28 mouse cellular contexts compared by ENCODE assay signal in genomic region chr5:74001743-74002142, GRCm38 (mm10).
DNase-seq lines count a peak whose midpoint lies in the region; ATAC-seq and TF ChIP-seq lines count a peak whose summit lies in the region.
"Had no signal": no experiment of that assay in that cellular context is flagged by ENCODE, and none has a peak within 500 bp of the region (broad histone marks: within the 10 kb centered on the region; RNA-seq: fewer than 3 reads in every experiment).

No protein-coding gene starts in this region.

- peak; percentile 43; the same call in 1 of the 2 replicates for ATAC-seq in heart, embryonic 14.5 days (ENCODE audit: insufficient number of reproducible peaks, insufficient read depth, low FRiP score, low read depth)
- ATAC-seq in lung, embryonic 14.5 days (ENCODE audit: insufficient read depth): no peak
- ATAC-seq in common myeloid progenitor, adult 5-6 weeks (replicated peaks; ENCODE audit: low read depth, poor library complexity, severe bottlenecking): peak; percentile 63
- no peak for ATAC-seq in hindbrain, embryonic 11.5 days (ENCODE audit: low FRiP score)
- ATAC-seq: activated CD4-positive, CD25-positive, alpha-beta regulatory T cell, adult 4 months; forebrain, embryonic 14.5 days; forebrain, postnatal 0 days; hindbrain, postnatal 0 days; inflammation-experienced regulatory T-cells, adult 6 months had no signal

- no peak overlapping the region for H3K4me3 ChIP-seq in heart, embryonic 14.5 days (ENCODE audit: control insufficient read depth in 1 of 2, insufficient read depth in 1 of 2, low read depth in 1 of 2, low read length in 2 of 2)
- no peak overlapping the region for H3K4me3 ChIP-seq in lung, embryonic 14.5 days (ENCODE audit: low read depth, low read length)
- H3K4me3 ChIP-seq in hindbrain, embryonic 11.5 days (ENCODE audit: low read depth, low read length): no peak overlapping the region
- H3K4me3 ChIP-seq: embryonic facial prominence, embryonic 12.5 days; embryonic facial prominence, embryonic 15.5 days; gastrocnemius, adult 2 months; heart, embryonic 10.5 days; heart, embryonic 15.5 days; hindbrain, embryonic 10.5 days had no signal

- no peak for TF ChIP-seq CTCF in lung, embryonic 14.5 days (IDR thresholded peaks at IDR 0.05; ENCODE audit: low read depth)

- DNase-seq in heart, postnatal 14 days: no peak
- peak; percentile 49 for DNase-seq in lung, embryonic 14.5 days
- DNase-seq in lung, postnatal 25 days (ENCODE audit: low spot score): no peak
- DNase-seq in 416B (ENCODE audit: low read depth): peak; percentile 41
- no peak for DNase-seq in hindbrain, embryonic 11.5 days (ENCODE audit: low spot score)
- DNase-seq in spleen, postnatal 36 days (ENCODE audit: low spot score in 2 of 2): no peak
- DNase-seq: adrenal gland, adult 8-10 months; adrenal gland, postnatal 25 days; cerebellum, adult 11-12 months; cerebellum, adult 8-10 months; cerebellum, postnatal 10 days; forebrain, postnatal 0 days; gastrocnemius, adult 2 months; gastrocnemius, postnatal 14 days; heart, adult 18-20 months; heart, postnatal 10 days had no signal

- H3K27me3 ChIP-seq in heart, embryonic 14.5 days (ENCODE audit: control insufficient read depth, insufficient read depth, low read length): no peaks in the 10 kb centered on the region
- no peaks in the 10 kb centered on the region for H3K27me3 ChIP-seq in lung, embryonic 14.5 days (ENCODE audit: insufficient read depth, low read length)
- no peaks in the 10 kb centered on the region for H3K27me3 ChIP-seq in hindbrain, embryonic 11.5 days (ENCODE audit: control insufficient read depth, insufficient read depth, low read length)
- H3K27me3 ChIP-seq: embryonic facial prominence, embryonic 12.5 days; embryonic facial prominence, embryonic 15.5 days; heart, embryonic 15.5 days had no signal

- H3K4me2 ChIP-seq in heart, embryonic 14.5 days (ENCODE audit: low read length): no peak overlapping the region
- no peak overlapping the region for H3K4me2 ChIP-seq in lung, embryonic 14.5 days
- H3K4me2 ChIP-seq in hindbrain, embryonic 11.5 days (replicated peaks; ENCODE audit: low read depth, low read length): no peak overlapping the region
- H3K4me2 ChIP-seq: embryonic facial prominence, embryonic 12.5 days; embryonic facial prominence, embryonic 15.5 days; heart, embryonic 15.5 days; hindbrain, embryonic 14.5 days had no signal

- no peak overlapping the region for H3K9ac ChIP-seq in heart, embryonic 14.5 days (ENCODE audit: low read length)
- H3K9ac ChIP-seq in lung, embryonic 14.5 days: no peak overlapping the region
- no peak overlapping the region for H3K9ac ChIP-seq in hindbrain, embryonic 11.5 days (ENCODE audit: low read depth, low read length)
- H3K9ac ChIP-seq: embryonic facial prominence, embryonic 12.5 days; embryonic facial prominence, embryonic 15.5 days; forebrain, postnatal 0 days; heart, embryonic 15.5 days; hindbrain, embryonic 14.5 days had no signal

- peaks cover 63% of the 10 kb centered on the region for H3K36me3 ChIP-seq in heart, embryonic 14.5 days (ENCODE audit: control insufficient read depth, insufficient read depth, low read length)
- H3K36me3 ChIP-seq in lung, embryonic 14.5 days (ENCODE audit: insufficient read depth): peaks cover 66% of the 10 kb centered on the region
- H3K36me3 ChIP-seq in hindbrain, embryonic 11.5 days (ENCODE audit: control insufficient read depth, insufficient read depth, low read length): peaks cover 2% of the 10 kb centered on the region; the same call in 1 of the 2 replicates

- peaks cover 0 to 5% of the 10 kb centered on the region in 2 experiments; a peak in 1 of 4 replicates for H3K4me1 ChIP-seq in heart, embryonic 14.5 days (ENCODE audit: control insufficient read depth in 2 of 2, insufficient read depth in 2 of 2, low read length in 2 of 2)
- H3K4me1 ChIP-seq in lung, embryonic 14.5 days (ENCODE audit: insufficient read depth): no peaks in the 10 kb centered on the region
- no peaks in the 10 kb centered on the region for H3K4me1 ChIP-seq in hindbrain, embryonic 11.5 days (replicated peaks; ENCODE audit: control insufficient read depth, insufficient read depth, low read length)
- H3K4me1 ChIP-seq: embryonic facial prominence, embryonic 12.5 days; embryonic facial prominence, embryonic 15.5 days; hindbrain, embryonic 10.5 days had no signal

- intact Hi-C loops in heart, postnatal 14 days (cut with DNase I): loop anchor here (2.0 kb wide), 1 partner anchor 65 kb away; no protein-coding TSS in a partner anchor

- 66% methylated on average over 9 of the region's 9 CpGs for WGBS in heart, embryonic 14.5 days
- 74% methylated on average over 9 of the region's 9 CpGs for WGBS in lung, embryonic 14.5 days
- WGBS in hindbrain, embryonic 11.5 days: 89% methylated on average over 9 of the region's 9 CpGs

- H3K9me3 ChIP-seq in heart, embryonic 14.5 days (ENCODE audit: control insufficient read depth, low read length): no peaks in the 10 kb centered on the region
- H3K9me3 ChIP-seq in lung, embryonic 14.5 days (ENCODE audit: low read depth, low read length): no peaks in the 10 kb centered on the region
- H3K9me3 ChIP-seq in hindbrain, embryonic 11.5 days (ENCODE audit: control insufficient read depth, low read length): no peaks in the 10 kb centered on the region
- H3K9me3 ChIP-seq: embryonic facial prominence, embryonic 12.5 days; embryonic facial prominence, embryonic 15.5 days; heart, embryonic 10.5 days; heart, embryonic 15.5 days; hindbrain, embryonic 10.5 days had no signal

- H3K27ac ChIP-seq in heart, embryonic 14.5 days (replicated peaks in 1 of 2; ENCODE audit: control insufficient read depth in 1 of 2, insufficient read depth in 1 of 2, low read depth in 2 of 2, low read length in 2 of 2): peak overlapping the region in 1 of 2 experiments; percentile 8; a peak in 1 of 4 replicates
- H3K27ac ChIP-seq in lung, embryonic 14.5 days (ENCODE audit: low read depth): no peak overlapping the region
- H3K27ac ChIP-seq in hindbrain, embryonic 11.5 days (ENCODE audit: low read depth, low read length): no peak overlapping the region
- H3K27ac ChIP-seq: embryonic facial prominence, embryonic 12.5 days; embryonic facial prominence, embryonic 15.5 days; gastrocnemius, adult 2 months; heart, embryonic 10.5 days; heart, embryonic 15.5 days; hindbrain, embryonic 10.5 days; hindbrain, embryonic 14.5 days; hindbrain, postnatal 0 days had no signal

Comparison
In these comparisons a context has a peak if more than half of its experiments do, and no peak if none do; other contexts are left out.
1. DNase-seq: peak in lung, embryonic 14.5 days (single experiment) and 416B (single experiment); none in heart, postnatal 14 days (0 of 2), lung, postnatal 25 days (single experiment), hindbrain, embryonic 11.5 days (single experiment) and spleen, postnatal 36 days (0 of 2).
2. ATAC-seq: peak in heart, embryonic 14.5 days (single experiment) and common myeloid progenitor, adult 5-6 weeks (single experiment); none in lung, embryonic 14.5 days (single experiment) and hindbrain, embryonic 11.5 days (single experiment).